Mouse (Mus musculus): ENCODE data around the gene Hoxa9.

DNA sequence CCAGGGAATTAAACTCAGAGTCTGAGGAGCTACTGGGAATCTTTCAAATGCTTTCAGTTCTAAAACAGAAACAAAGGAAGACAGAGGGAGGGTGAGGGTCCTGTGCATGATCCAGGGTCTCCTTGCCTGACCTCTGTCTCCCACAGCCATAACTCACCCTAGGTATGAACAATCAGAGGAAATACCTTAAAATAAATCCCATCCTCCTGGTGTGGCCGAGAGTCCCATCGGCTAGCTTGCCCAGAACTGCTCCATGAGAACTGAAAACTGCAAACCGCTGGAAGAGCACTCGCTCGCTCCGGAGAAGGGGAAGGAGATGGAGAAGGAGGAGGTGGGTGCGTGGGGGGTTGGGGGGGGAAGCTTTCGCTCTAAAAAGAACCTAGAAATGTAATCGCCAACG is 51.2 kb downstream of the Hoxa9 start:
- TF ChIP-seq POLR2A (IDR thresholded peaks at IDR 0.05; ENCODE audit: extremely low read depth, insufficient read depth, low read length), result no peak
- no peak for TF ChIP-seq CTCF (IDR thresholded peaks at IDR 0.05; ENCODE audit: low read depth, low read length)

Data from liver, adult 2 months (tissue).